In the genomic region with DNA sequence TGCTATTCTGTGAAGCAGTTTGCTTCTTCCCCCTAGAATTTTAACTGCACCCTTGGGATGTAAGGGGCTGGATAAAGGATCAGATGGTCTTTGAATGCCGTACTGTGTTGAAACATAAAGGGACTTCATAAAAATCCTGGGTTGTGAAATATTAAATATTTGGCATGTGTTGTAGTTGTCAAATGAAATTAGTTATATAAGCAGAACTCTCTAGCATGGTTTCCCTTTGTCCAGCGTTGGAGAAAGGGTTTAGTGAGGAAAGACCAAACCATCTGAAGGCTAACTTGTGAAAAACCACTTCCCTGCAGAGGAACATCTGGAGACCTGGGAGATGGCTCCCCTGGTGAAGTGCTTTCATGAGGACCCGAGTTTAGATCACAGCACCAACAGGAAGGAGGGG, we compare ENCODE assay signal across 23 mouse cellular contexts.
DNase-seq lines count a peak whose midpoint lies in the region; ATAC-seq and TF ChIP-seq lines count a peak whose summit lies in the region.
"Had no signal": no experiment of that assay in that cellular context is flagged by ENCODE, and none has a peak within 500 bp of the region (broad histone marks: within the 10 kb centered on the region; RNA-seq: fewer than 3 reads in every experiment).

No protein-coding gene starts in this region.

- no peak for ATAC-seq in embryonic facial prominence, embryonic 15.5 days (ENCODE audit: insufficient number of reproducible peaks, low FRiP score, low TSS enrichment, low read depth)
- no peak for ATAC-seq in kidney, postnatal 0 days (replicated peaks; ENCODE audit: low FRiP score, low read depth)
- ATAC-seq: forebrain, embryonic 13.5 days; forebrain, embryonic 16.5 days; Patski had no signal

- H3K36me3 ChIP-seq in embryonic facial prominence, embryonic 15.5 days, result no peaks in the 10 kb centered on the region
- H3K36me3 ChIP-seq in embryonic facial prominence, embryonic 10.5 days (replicated peaks), result no peaks in the 10 kb centered on the region
- no peaks in the 10 kb centered on the region for H3K36me3 ChIP-seq in kidney, postnatal 0 days (ENCODE audit: insufficient read depth, low read length)
- H3K36me3 ChIP-seq: embryonic facial prominence, embryonic 12.5 days; forebrain, embryonic 10.5 days; hindbrain, embryonic 12.5 days; hindbrain, embryonic 15.5 days had no signal

- H3K27me3 ChIP-seq in embryonic facial prominence, embryonic 15.5 days, result no peaks in the 10 kb centered on the region
- no peaks in the 10 kb centered on the region for H3K27me3 ChIP-seq in embryonic facial prominence, embryonic 10.5 days (replicated peaks; ENCODE audit: low read depth, poor library complexity, severe bottlenecking)
- no peaks in the 10 kb centered on the region for H3K27me3 ChIP-seq in kidney, postnatal 0 days (ENCODE audit: insufficient read depth, low read length)
- H3K27me3 ChIP-seq: embryonic facial prominence, embryonic 12.5 days; forebrain, embryonic 13.5 days; hindbrain, embryonic 12.5 days; hindbrain, embryonic 15.5 days had no signal

- H3K4me2 ChIP-seq in embryonic facial prominence, embryonic 15.5 days (replicated peaks), result no peak overlapping the region
- H3K4me2 ChIP-seq in kidney, postnatal 0 days (ENCODE audit: low read length), result no peak overlapping the region
- H3K4me2 ChIP-seq: embryonic facial prominence, embryonic 12.5 days; forebrain, embryonic 13.5 days; heart, embryonic 11.5 days; hindbrain, embryonic 12.5 days; hindbrain, embryonic 15.5 days had no signal

- H3K9me3 ChIP-seq in embryonic facial prominence, embryonic 15.5 days (replicated peaks), result no peaks in the 10 kb centered on the region
- no peaks in the 10 kb centered on the region for H3K9me3 ChIP-seq in embryonic facial prominence, embryonic 10.5 days
- no peaks in the 10 kb centered on the region for H3K9me3 ChIP-seq in kidney, postnatal 0 days (replicated peaks; ENCODE audit: low read length)
- H3K9me3 ChIP-seq: embryonic facial prominence, embryonic 12.5 days; forebrain, embryonic 10.5 days; forebrain, embryonic 13.5 days; hindbrain, embryonic 12.5 days; hindbrain, embryonic 15.5 days had no signal

- H3K4me3 ChIP-seq in embryonic facial prominence, embryonic 15.5 days (replicated peaks), result no peak overlapping the region
- no peak overlapping the region for H3K4me3 ChIP-seq in embryonic facial prominence, embryonic 10.5 days
- no peak overlapping the region for H3K4me3 ChIP-seq in kidney, postnatal 0 days (replicated peaks; ENCODE audit: low read depth, low read length)
- H3K4me3 ChIP-seq: embryonic facial prominence, embryonic 12.5 days; erythroblast, embryonic 14.5 days; forebrain, embryonic 10.5 days; forebrain, embryonic 13.5 days; hindbrain, embryonic 12.5 days; hindbrain, embryonic 15.5 days had no signal

- peaks cover 8% of the 10 kb centered on the region for H3K4me1 ChIP-seq in embryonic facial prominence, embryonic 15.5 days
- H3K4me1 ChIP-seq in embryonic facial prominence, embryonic 10.5 days, result peaks cover 5% of the 10 kb centered on the region; the same call in 1 of the 2 replicates
- H3K4me1 ChIP-seq in kidney, postnatal 0 days (replicated peaks; ENCODE audit: insufficient read depth, low read length), result no peaks in the 10 kb centered on the region
- H3K4me1 ChIP-seq: forebrain, embryonic 13.5 days; hindbrain, embryonic 12.5 days; hindbrain, embryonic 15.5 days had no signal

- H3K9ac ChIP-seq in embryonic facial prominence, embryonic 15.5 days, result no peak overlapping the region
- no peak overlapping the region for H3K9ac ChIP-seq in kidney, postnatal 0 days (ENCODE audit: low read depth, low read length)
- H3K9ac ChIP-seq: embryonic facial prominence, embryonic 12.5 days; forebrain, embryonic 13.5 days; hindbrain, embryonic 12.5 days; hindbrain, embryonic 15.5 days had no signal

- 40% methylated on average over 3 of the region's 3 CpGs for WGBS in embryonic facial prominence, embryonic 15.5 days
- WGBS in embryonic facial prominence, embryonic 10.5 days, result 61% methylated on average over 3 of the region's 3 CpGs
- WGBS in kidney, postnatal 0 days, result 29% methylated on average over 3 of the region's 3 CpGs

- no peak for DNase-seq in embryonic facial prominence, embryonic 10.5 days (ENCODE audit: low spot score)
- DNase-seq in kidney, postnatal 0 days (ENCODE audit: low spot score), result peak; percentile 38
- no peak for DNase-seq in kidney, adult 8-10 months
- peak; percentile 10 for DNase-seq in NIH3T3 (ENCODE audit: low read depth)
- DNase-seq in fibroblast of lung, adult 2 months (ENCODE audit: low read depth), result peak; percentile 51
- DNase-seq in urinary bladder, postnatal 36 days (ENCODE audit: low spot score in 2 of 2), result no peak
- DNase-seq in testis, postnatal 10 days (ENCODE audit: low spot score), result no peak
- DNase-seq: adrenal gland, adult 2 months; adrenal gland, postnatal 14 days; cerebellum, adult 18-20 months; cerebellum, adult 9-10 months; cerebellum, postnatal 14 days; heart, adult 11 months had no signal

- TF ChIP-seq CTCF in kidney, postnatal 0 days (IDR thresholded peaks at IDR 0.05; ENCODE audit: low read depth), result no peak

- 0 out of 2 replicates have a peak overlapping the region, but pooled peaks have one; percentile 17 for H3K27ac ChIP-seq in embryonic facial prominence, embryonic 15.5 days (replicated peaks)
- H3K27ac ChIP-seq in embryonic facial prominence, embryonic 10.5 days (replicated peaks), result no peak overlapping the region
- no peak overlapping the region for H3K27ac ChIP-seq in kidney, postnatal 0 days
- H3K27ac ChIP-seq: embryonic facial prominence, embryonic 12.5 days; forebrain, embryonic 10.5 days; forebrain, embryonic 13.5 days; hindbrain, embryonic 12.5 days; hindbrain, embryonic 15.5 days had no signal

Comparison
In these comparisons a context has a peak if more than half of its experiments do, and no peak if none do; other contexts are left out.
1. DNase-seq: peak in kidney, postnatal 0 days (single experiment), NIH3T3 (single experiment) and fibroblast of lung, adult 2 months (single experiment); none in embryonic facial prominence, embryonic 10.5 days (single experiment), kidney, adult 8-10 months (0 of 2), urinary bladder, postnatal 36 days (0 of 2) and testis, postnatal 10 days (single experiment).